Mouse (Mus musculus) megakaryocyte-erythroid progenitor cell, adult 5-6 weeks (primary cell): ENCODE measurements around the gene Fxyd5. TPM values are rescaled to one million over a fixed set of nuclear protein-coding genes. Genes with fewer than 3 reads are reported as not detected.

Experiments
- ATAC-seq: replicated peaks from 2 replicates; pipeline ENCODE4 v1.8.0; 2016; ENCODE audit warnings: mild to moderate bottlenecking, inconsistent platforms; ENCODE audit not compliant: severe bottlenecking, poor library complexity, low FRiP score, low TSS enrichment
- total RNA-seq, 2 experiments: library from RNA; stranded (forward) in 1 of 2; stranded (reverse) in 1 of 2; fragments of 200-1000, 215-1000 nt in 1 of 2; fragments of >200 nt in 1 of 2; fragmentation: Nextera tagmentation in 1 of 2; gene quantifications; 2 replicates each; pipeline ENCODE4 v1.2.3; 2014 to 2017

The Fxyd5 gene
- total RNA-seq (2014; fragmentation: Nextera tagmentation) = 27.6 and 29.5 TPM in 2 replicates
- 41.7 and 47.6 TPM in 2 replicates for total RNA-seq (2017)

GRCm38 (mm10) chr7:31042431-31042910 is at the start of gene Fxyd5:
Gene Fxyd5 (minus strand): TSS chr7:31042481.
- ATAC-seq = no peak

GRCm38 (mm10) chr7:31089721-31090120 is 47.4 kb upstream of the Fxyd5 start:
- no peak for ATAC-seq

- ATAC-seq = no peak
Observed at GRCm38 (mm10) chr7:31088206-31088605, 45.9 kb upstream of the Fxyd5 start.

- ATAC-seq = no peak
Observed at GRCm38 (mm10) chr7:31087262-31087661, 45.0 kb upstream of the Fxyd5 start.

GRCm38 (mm10) chr7:31086175-31086755 is 44.0 kb upstream of the Fxyd5 start:
- no peak for ATAC-seq

GRCm38 (mm10) chr7:31085171-31085570 is 42.9 kb upstream of the Fxyd5 start:
- no peak for ATAC-seq

GRCm38 (mm10) chr7:31084140-31084539 is 41.9 kb upstream of the Fxyd5 start:
- no peak for ATAC-seq

GRCm38 (mm10) chr7:31082831-31083588 is 40.7 kb upstream of the Fxyd5 start:
- ATAC-seq = no peak

GRCm38 (mm10) chr7:31082106-31082505 is 39.8 kb upstream of the Fxyd5 start:
- ATAC-seq = no peak

GRCm38 (mm10) chr7:31081106-31081505 is 38.8 kb upstream of the Fxyd5 start:
- ATAC-seq = no peak

GRCm38 (mm10) chr7:31080611-31081010 is 38.3 kb upstream of the Fxyd5 start:
- ATAC-seq = no peak

GRCm38 (mm10) chr7:31079670-31080069 is 37.4 kb upstream of the Fxyd5 start:
- no peak for ATAC-seq

GRCm38 (mm10) chr7:31077885-31078445 is 35.7 kb upstream of the Fxyd5 start:
- ATAC-seq = peak; percentile 61

GRCm38 (mm10) chr7:31077470-31077869 is 35.2 kb upstream of the Fxyd5 start:
- ATAC-seq = no peak

GRCm38 (mm10) chr7:31076492-31076891 is 34.2 kb upstream of the Fxyd5 start, which contains the start of gene Fxyd3:
Gene Fxyd3 (minus strand): TSS chr7:31076704.
- ATAC-seq = no peak

- no peak for ATAC-seq
Observed at GRCm38 (mm10) chr7:31074713-31075069, 32.4 kb upstream of the Fxyd5 start.

GRCm38 (mm10) chr7:31074061-31074712 is 31.9 kb upstream of the Fxyd5 start:
- no peak for ATAC-seq

GRCm38 (mm10) chr7:31073546-31073945 is 31.3 kb upstream of the Fxyd5 start:
- ATAC-seq = no peak

GRCm38 (mm10) chr7:31072326-31072725 is 30.0 kb upstream of the Fxyd5 start:
- ATAC-seq = no peak

GRCm38 (mm10) chr7:31070324-31070723 is 28.0 kb upstream of the Fxyd5 start:
- no peak for ATAC-seq
